Mouse (Mus musculus): ENCODE results near the gene Pdlim5. TPM values are rescaled to one million over a fixed set of nuclear protein-coding genes. Genes with fewer than 3 reads are reported as not detected.
A peak's percentile ranks its signal among the peaks of the same experiment; 100 is the strongest.
"Not testable (repeated sequence)": the region's sequence is repeated elsewhere in the genome, so short reads cannot be mapped to it uniquely, and the experiment has no call there.

Gene Pdlim5
- total RNA-seq, 2 experiments from 2014 or later = 560 to 651 TPM

GRCm38 (mm10) chr3:142274451-142274850, 121.0 kb downstream of the Pdlim5 start:
- DNase-seq = no peak

DNA sequence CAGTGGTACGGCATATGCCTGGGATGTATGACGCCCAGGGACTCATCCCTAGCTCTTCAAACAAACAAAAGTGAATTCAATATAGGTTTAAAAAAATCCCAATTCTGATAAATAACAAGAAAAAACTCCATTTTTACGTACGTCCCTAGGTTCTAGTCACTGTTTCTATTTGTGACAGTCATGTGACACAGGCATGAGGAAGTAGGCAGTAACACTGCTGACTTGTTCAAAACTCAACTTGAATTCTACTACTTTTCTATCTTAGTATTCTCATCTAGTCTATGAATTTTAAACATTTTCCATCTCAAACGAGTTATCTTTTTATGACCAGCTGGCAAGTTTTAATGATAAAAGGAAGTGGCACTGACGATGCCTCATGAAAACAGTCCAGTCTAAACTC, 122.2 kb downstream of the Pdlim5 start:
- DNase-seq = no peak

DNA sequence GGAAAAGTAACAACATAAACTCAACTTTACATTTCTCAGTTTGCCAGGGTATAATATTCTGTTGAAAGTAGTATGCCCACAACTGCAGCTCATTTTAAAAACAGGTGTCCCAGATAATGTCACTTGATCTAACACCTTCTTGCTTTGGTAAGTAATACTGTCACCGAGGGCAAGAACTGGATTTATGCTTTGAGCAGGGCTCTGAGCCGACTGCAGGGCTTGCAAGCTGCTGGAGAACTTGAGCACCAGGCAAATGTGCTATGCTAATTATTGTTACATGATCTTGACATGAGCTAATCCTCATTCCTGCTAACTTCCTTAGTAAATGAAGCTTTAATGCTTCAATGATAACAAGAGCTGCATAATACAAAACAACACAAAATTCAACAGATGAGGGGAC, 139.1 kb downstream of the Pdlim5 start:
- peak; percentile 42 for DNase-seq

DNA sequence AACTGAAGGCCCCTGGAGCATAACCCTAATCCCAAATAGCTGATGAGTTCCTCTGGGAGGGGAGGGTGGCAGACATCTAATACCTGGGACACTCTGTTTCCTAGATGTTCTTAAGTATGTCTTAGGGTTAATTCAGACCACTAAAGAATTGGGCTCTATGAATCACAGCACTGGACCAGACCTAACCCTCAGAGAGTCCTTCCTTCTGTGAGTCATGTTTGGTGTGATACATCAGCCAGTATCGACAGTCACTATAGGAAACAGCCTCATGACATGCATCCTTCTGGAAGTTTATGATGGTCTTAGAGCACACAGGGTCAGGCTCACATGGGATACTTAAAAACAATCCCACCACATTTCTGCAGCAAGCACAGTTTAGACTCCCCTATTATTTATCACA, 143.4 kb downstream of the Pdlim5 start:
- DNase-seq = no peak

DNA sequence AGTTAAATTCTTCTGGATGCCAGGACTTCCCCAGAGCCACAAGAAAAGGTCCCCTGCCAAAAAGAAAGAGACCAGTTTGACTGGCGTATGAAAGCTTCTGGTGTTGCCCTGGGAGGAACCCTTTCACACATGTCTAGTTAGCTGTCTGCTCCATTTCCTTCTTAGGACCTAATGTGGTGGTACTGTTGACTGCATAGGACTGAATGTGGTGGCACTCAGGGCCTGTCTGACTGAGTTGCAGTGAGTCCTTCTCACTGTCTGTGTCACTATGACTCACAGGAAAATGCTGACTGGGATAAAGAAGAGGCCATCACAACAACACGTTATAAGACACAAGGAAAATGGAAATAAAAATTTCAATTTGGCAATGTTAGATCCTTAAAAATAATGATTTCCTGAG, 146.0 kb downstream of the Pdlim5 start:
- DNase-seq = no peak

DNA sequence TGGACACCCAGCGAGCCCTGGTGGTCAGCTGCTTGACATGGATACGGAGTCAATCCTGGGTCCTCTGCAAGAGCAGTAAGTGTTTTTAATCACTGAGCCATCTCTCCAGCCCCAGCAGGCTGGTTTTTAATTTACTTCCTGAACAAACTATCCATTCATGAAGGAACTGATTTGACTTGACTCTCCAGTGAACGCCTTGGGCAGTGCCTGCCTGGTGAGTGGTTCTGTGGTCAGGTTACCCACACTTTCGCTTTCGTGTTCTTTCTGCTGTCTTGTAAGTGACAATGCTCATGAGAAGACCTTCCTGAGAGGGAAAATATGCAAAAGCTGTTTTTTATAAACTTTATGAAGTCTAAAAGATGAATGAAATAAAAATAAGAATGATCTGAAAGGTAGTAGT, 152.2 kb downstream of the Pdlim5 start:
- no peak for DNase-seq

DNA sequence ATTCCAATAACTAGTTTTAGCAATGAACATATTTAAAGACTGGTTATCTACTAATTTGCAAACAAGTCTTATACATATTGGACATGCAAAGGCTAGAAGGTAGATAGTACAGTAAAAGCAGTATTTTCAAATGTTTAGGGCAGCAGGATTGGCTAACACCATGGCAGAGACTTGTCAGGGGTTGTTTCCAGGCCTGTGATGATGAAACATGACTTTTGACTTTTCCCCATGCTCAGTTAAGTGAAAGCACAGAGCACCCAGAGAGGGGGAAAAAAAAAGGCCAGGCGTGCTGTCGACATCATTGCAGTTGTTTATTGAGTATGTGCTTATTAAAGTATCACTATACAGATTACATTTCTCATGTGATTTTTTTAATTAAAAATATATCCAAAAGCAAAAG, 156.2 kb downstream of the Pdlim5 start:
- no peak for DNase-seq

DNA sequence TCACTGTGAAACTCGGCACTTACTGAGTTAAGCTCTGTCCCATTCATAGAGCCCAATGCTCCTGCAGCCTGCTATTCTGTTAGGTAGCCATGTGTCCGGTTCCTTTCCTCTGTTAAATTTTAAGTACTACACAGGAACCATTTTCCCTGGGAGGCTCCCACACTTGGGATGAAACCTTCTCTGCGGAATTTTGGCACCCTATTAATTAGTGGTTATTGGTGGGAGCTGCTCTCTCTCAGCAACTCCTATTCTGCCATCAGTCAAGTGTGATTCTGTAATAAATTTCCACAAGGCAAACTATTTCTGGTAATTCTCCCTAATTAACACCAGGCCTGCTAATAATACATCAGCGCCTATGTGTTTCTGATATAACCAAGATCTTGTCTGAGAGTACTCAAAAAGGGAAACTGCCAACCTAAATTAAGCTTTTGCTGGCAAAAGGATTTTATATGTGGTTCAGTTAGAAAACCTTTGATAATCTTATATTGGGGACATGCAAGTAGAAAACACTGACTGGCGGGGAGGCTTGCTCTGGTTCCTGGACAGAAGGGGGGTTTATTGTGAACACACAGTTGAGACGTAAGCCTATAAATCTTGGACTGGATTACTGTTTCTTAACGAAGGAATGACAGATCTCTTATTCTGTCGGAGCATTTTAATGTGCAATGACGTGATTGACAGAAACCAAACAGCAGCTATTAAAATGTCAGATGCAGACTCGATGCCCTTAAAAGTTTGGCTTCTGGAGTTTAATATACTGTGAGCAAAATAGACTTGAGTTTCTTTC, 157.0 kb downstream of the Pdlim5 start:
- DNase-seq = no peak

DNA sequence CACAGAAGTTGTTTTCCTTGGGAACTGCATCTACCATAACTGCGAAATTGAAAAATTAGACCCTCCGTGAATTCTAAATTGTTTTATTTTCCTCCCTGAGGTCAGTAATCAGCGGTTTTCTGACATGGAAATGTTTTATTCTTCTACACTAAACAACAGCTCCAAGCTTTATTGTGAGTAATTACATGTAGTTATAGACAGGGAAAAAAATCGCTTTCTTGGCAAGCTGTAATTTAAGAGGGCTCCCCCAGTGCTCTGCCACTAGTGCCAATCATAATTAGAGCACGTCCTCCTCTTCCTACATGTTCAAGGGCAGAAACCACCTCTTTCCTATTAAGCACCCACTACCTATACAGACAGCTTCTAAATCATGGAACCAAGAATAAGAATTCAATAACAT, 157.9 kb downstream of the Pdlim5 start:
- DNase-seq = no peak

- no peak for DNase-seq
Observed at GRCm38 (mm10) chr3:142233606-142234465, 161.7 kb downstream of the Pdlim5 start.

GRCm38 (mm10) chr3:142228665-142229064, 166.8 kb downstream of the Pdlim5 start:
- DNase-seq = no peak

DNA sequence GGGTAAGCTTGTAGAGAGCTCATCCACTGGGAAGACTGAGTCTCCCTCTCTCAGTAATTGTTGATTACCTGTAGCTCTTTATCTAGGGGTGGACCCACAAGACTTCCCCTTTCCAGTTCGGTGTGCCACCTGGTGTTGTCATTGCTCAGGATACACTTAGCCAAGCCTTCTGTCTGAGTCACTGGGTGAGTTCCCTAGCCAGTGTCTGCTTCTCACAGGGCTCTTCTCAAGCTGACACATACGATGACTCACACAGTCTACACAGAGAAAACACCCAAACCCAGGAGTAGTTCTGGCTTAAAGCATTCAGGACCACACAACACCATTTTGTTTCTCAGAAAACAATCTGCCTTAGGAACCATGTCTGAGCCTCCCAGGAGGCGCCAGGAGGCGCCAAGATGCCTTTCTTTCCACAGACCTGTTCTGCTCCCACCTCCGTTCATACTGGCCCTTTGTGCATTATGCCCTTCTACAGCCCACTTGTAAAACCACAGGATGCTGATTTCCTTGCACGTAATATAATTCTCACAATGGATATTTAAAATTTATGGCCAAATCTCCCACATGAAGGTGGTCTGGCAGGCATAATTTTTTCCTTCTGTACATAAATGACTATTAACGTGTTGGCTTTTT, 172.9 kb downstream of the Pdlim5 start:
- DNase-seq = no peak

- DNase-seq = no peak
Observed at GRCm38 (mm10) chr3:142219910-142220309, 175.6 kb downstream of the Pdlim5 start.

DNA sequence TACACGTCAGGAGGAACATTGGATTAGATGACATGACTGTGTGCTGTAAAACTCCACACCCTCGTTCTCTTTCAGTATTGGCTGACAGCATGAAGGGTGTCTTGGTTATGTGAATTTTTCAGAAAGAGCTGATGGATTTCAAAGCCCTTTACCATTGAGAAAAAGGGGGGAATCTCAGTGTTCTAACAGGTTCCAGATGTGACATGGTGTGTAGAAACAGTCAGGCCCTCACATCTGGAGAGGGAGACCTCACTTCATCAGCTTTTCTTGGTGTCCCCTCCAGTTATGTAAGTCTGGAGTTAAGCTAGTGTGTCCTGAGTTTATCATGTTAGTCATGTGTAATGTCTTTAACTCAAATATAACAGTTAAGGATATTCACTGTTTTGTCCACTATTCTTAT, 182.7 kb downstream of the Pdlim5 start:
- no peak for DNase-seq

GRCm38 (mm10) chr3:142212186-142212585, 183.3 kb downstream of the Pdlim5 start:
- no peak for DNase-seq

GRCm38 (mm10) chr3:142209981-142210380, 185.5 kb downstream of the Pdlim5 start:
- DNase-seq = no peak

GRCm38 (mm10) chr3:142209057-142209456, 186.4 kb downstream of the Pdlim5 start:
- no peak for DNase-seq

- DNase-seq = no peak
Observed at GRCm38 (mm10) chr3:142207488-142207887, 188.0 kb downstream of the Pdlim5 start.

- no peak for DNase-seq
Observed at GRCm38 (mm10) chr3:142206316-142206715, 189.2 kb downstream of the Pdlim5 start.

GRCm38 (mm10) chr3:142196142-142196541, 199.4 kb downstream of the Pdlim5 start:
- no peak for DNase-seq

DNA sequence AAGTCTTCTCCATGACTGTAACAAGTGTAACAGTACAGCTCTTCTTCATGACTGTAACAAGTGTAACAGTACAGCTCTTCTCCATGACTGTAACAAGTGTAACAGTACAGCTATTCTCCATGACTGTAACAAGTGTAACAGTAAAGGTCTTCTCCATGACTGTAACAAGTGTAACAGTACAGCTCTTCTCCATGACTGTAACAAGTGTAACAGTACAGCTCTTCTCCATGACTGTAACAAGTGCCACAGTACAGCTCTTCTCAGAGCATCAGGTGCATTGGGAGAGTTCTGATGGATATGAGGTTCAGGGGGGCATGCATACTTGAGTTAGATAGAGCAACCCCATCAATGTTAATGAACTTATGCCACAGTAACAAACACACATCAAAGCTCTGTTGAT, 203.9 kb downstream of the Pdlim5 start:
- not testable (repeated sequence) for DNase-seq

Measured in gastrocnemius, postnatal 25 days (tissue).